Mouse (Mus musculus) neural tube, embryonic 14.5 days (tissue): ENCODE results near the gene Diaph3. TPM values are rescaled to one million over a fixed set of nuclear protein-coding genes. Genes with fewer than 3 reads are reported as not detected.
A peak's percentile ranks its signal among the peaks of the same experiment; 100 is the strongest.

Source experiments
- ATAC-seq: fragments of 200-750 bp; cut with Nextera tagmentation; 2 replicates; pipeline ENCODE4 v1.8.0; 2017; ENCODE audit warnings: low read depth, mild to moderate bottlenecking, moderate TSS enrichment, moderate library complexity
- H3K27ac ChIP-seq: fragments of 300-500 bp; sonication (generic); 2 replicates; pipeline ENCODE4 v1.5.1; 2014; ENCODE audit warnings: low read depth, mild to moderate bottlenecking, control low read depth, low read length, moderate library complexity, mixed read lengths
- H3K27me3 ChIP-seq: fragments of 300-500 bp; sonication (generic); 2 replicates; pipeline ENCODE4 v1.6.1; 2014; ENCODE audit warnings: low read length; ENCODE audit not compliant: control insufficient read depth, insufficient read depth
- H3K36me3 ChIP-seq: fragments of 300-500 bp; sonication (generic); 2 replicates; pipeline ENCODE4 v1.6.1; 2014; ENCODE audit warnings: low read length, mixed read lengths; ENCODE audit not compliant: control insufficient read depth, insufficient read depth
- H3K4me1 ChIP-seq: fragments of 300-500 bp; sonication (generic); 2 replicates; pipeline ENCODE4 v1.6.1; 2014; ENCODE audit warnings: low read length; ENCODE audit not compliant: control insufficient read depth, insufficient read depth
- H3K4me2 ChIP-seq: fragments of 300-500 bp; sonication (generic); 2 replicates; pipeline ENCODE4 v1.6.1; 2014; ENCODE audit warnings: mild to moderate bottlenecking, low read depth, low read length, control low read depth
- H3K4me3 ChIP-seq: fragments of 300-500 bp; sonication (generic); 2 replicates; pipeline ENCODE4 v1.5.1; 2014; ENCODE audit warnings: low read depth, low read length, control low read depth, mixed read lengths
- H3K9ac ChIP-seq: fragments of 300-500 bp; sonication (generic); replicated peaks from 2 replicates; pipeline ENCODE4 v1.6.1; 2014; ENCODE audit warnings: low read depth, mild to moderate bottlenecking, control low read depth, low read length, mixed read lengths
- H3K9me3 ChIP-seq: fragments of 300-500 bp; sonication (generic); 2 replicates; pipeline ENCODE4 v1.6.1; 2016; ENCODE audit warnings: low read length; ENCODE audit not compliant: control insufficient read depth
- WGBS: fragments of 180-500 bp; shearing (Covaris S2); extraction: QIAGEN DNeasy Blood & Tissue Kit; methylation state at CpG from one replicate; pipeline ENCODE4 v1.1.7; 2014; 5-methylcytosine and 5-hydroxymethylcytosine counted together
- polyA plus RNA-seq: library from polyadenylated mRNA; unstranded; fragments of >200 nt; fragmentation: Nextera tagmentation; extraction: Ambion mirVana; gene quantifications from 2 replicates; pipeline ENCODE4 v1.2.1, GENCODE M21; 2014

Gene Diaph3
- polyA plus RNA-seq, 1 experiment from 2014 or later = 2.2 TPM

DNA sequence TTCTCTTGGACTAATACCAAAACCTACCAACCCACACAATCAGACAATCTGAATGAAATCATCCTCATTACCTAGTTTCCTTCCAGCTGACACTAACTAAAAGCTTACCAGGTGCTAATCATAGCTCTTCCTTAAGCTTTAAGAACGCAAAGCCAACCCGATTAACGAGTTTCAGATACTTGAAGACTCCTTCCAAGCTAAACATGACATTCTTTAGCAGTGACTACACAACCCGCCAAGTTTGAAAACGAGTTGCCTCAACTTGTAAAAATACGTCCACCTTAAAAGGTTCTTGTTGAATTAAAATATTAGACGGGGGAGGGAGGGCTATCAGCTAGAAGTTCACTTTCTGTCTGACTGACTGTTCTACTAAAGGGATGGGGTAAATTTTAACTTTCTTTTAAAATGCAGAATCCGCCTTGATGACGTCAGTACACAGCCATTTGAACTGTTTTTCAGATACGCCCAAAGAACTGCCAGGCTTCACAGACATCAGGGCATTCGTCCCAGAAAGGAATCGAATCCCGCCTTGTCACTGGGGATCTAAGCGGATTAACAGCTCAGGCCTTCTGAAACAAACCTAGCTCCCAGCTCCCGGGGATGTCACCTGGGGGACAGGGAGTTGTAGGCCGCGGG, 590 bp downstream of the Diaph3 start:
- no peaks in the 10 kb centered on the region for H3K27me3 ChIP-seq

DNA sequence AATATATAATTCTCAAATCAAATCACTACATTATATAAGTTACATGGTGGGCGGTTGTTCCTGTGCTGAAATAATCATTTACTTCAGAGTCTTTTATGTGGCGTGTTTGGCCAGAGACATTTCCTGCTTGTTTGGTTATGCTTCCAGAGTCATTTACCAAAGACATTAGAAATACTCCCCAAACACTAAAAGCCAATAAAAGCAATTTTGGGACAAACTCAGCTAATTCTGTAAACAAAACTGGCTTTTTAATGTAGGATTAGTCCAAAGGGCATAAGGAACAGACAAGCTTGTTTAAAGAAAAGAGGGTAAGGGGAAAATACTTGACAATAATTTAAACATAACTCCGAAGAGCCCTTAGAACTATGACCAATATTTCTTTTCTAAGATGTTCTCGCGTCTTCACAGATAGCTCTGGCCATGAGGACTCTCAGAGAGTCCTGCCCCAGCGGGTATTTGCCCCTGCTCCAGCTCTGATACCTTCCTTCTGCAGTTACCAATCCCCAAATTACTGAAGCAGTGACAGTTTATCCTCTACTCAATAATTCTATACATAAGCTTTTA, 14.9 kb downstream of the Diaph3 start:
- no peaks in the 10 kb centered on the region for H3K27me3 ChIP-seq
- H3K4me2 ChIP-seq = no peak overlapping the region
- ATAC-seq = no peak
- no peaks in the 10 kb centered on the region for H3K36me3 ChIP-seq
- 88% methylated on average over 6 of the region's 6 CpGs for WGBS
- no peak overlapping the region for H3K4me3 ChIP-seq
- H3K9ac ChIP-seq = no peak overlapping the region
- H3K27ac ChIP-seq = no peak overlapping the region
- no peaks in the 10 kb centered on the region for H3K9me3 ChIP-seq
- no peaks in the 10 kb centered on the region for H3K4me1 ChIP-seq

More for the DNA sequence above, 590 bp downstream of the Diaph3 start:
- WGBS = 5% methylated on average over 17 of the region's 17 CpGs
- H3K9ac ChIP-seq = 0 out of 2 replicates have a peak overlapping the region, but pooled peaks have one; percentile 4
- H3K9me3 ChIP-seq = no peaks in the 10 kb centered on the region
- H3K4me3 ChIP-seq = peak overlapping the region; percentile 51
- H3K36me3 ChIP-seq = no peaks in the 10 kb centered on the region
- H3K4me1 ChIP-seq = no peaks in the 10 kb centered on the region
- ATAC-seq = no peak
- no peak overlapping the region for H3K27ac ChIP-seq
- peak overlapping the region; percentile 77 for H3K4me2 ChIP-seq

DNA sequence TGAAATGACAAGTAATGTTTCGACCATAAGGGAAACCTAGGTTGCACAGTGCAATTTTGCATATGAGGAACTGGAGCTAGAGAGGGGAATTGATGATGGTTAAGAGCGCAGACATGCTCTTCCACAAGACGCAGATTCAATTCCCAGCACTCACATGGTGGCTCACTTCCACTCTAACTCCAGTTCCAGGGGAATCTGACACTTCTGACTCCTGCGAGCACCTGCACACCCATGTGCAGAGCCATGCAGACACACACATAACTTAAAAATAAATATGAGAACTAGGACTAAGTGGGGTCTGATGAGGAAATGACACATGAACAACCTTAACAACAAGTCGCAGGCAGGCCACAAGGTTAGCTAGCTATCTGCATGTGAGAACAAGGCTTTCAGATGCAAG, 15.5 kb downstream of the Diaph3 start:
- no peak for ATAC-seq
- no peak overlapping the region for H3K9ac ChIP-seq
- no peak overlapping the region for H3K27ac ChIP-seq
- no peaks in the 10 kb centered on the region for H3K27me3 ChIP-seq
- no peaks in the 10 kb centered on the region for H3K36me3 ChIP-seq
- no peaks in the 10 kb centered on the region for H3K4me1 ChIP-seq
- no peak overlapping the region for H3K4me2 ChIP-seq
- 87% methylated on average over 5 of the region's 5 CpGs for WGBS
- no peaks in the 10 kb centered on the region for H3K9me3 ChIP-seq
- H3K4me3 ChIP-seq = no peak overlapping the region

DNA sequence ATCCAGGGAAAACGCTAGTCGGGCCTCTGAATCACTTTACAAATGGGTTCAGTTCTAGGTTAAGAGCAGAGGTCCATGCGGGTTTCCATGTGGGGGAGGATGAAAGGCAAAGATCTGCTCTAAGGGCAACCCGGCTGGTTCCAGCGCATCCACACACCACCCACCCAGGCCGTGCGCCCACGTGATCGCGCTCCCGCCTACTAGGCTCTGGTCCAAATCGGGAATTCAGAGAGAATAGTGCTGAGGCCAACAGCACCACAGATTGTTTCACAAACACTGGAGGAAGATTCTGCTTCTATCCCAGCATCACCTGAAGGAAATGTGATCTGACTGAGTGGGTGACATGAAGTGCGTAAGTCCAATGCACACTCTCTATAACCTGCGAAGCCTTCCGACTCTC, 17.9 kb downstream of the Diaph3 start:
- no peaks in the 10 kb centered on the region for H3K36me3 ChIP-seq
- no peak overlapping the region for H3K4me2 ChIP-seq
- H3K27me3 ChIP-seq = no peaks in the 10 kb centered on the region
- no peaks in the 10 kb centered on the region for H3K4me1 ChIP-seq
- no peaks in the 10 kb centered on the region for H3K9me3 ChIP-seq
- no peak overlapping the region for H3K9ac ChIP-seq
- no peak overlapping the region for H3K4me3 ChIP-seq
- WGBS = 95% methylated on average over 15 of the region's 15 CpGs
- ATAC-seq = no peak
- H3K27ac ChIP-seq = no peak overlapping the region

- no peak overlapping the region for H3K4me3 ChIP-seq
- no peaks in the 10 kb centered on the region for H3K9me3 ChIP-seq
- no peaks in the 10 kb centered on the region for H3K4me1 ChIP-seq
- H3K9ac ChIP-seq = no peak overlapping the region
- no peaks in the 10 kb centered on the region for H3K36me3 ChIP-seq
- WGBS = 75% methylated on average over 6 of the region's 6 CpGs
- H3K27me3 ChIP-seq = no peaks in the 10 kb centered on the region
- H3K4me2 ChIP-seq = no peak overlapping the region
- no peak overlapping the region for H3K27ac ChIP-seq
- no peak for ATAC-seq
Measured at GRCm38 (mm10) chr14:87121868-87122267, 19.2 kb downstream of the Diaph3 start.

- no peaks in the 10 kb centered on the region for H3K4me1 ChIP-seq
- no peak for ATAC-seq
- no peak overlapping the region for H3K4me2 ChIP-seq
- no peaks in the 10 kb centered on the region for H3K36me3 ChIP-seq
- H3K9me3 ChIP-seq = no peaks in the 10 kb centered on the region
- WGBS = 25% methylated on average over 2 of the region's 2 CpGs
- H3K27ac ChIP-seq = no peak overlapping the region
- H3K27me3 ChIP-seq = no peaks in the 10 kb centered on the region
- H3K4me3 ChIP-seq = no peak overlapping the region
- no peak overlapping the region for H3K9ac ChIP-seq
Measured at GRCm38 (mm10) chr14:87110634-87111033, 30.4 kb downstream of the Diaph3 start.

DNA sequence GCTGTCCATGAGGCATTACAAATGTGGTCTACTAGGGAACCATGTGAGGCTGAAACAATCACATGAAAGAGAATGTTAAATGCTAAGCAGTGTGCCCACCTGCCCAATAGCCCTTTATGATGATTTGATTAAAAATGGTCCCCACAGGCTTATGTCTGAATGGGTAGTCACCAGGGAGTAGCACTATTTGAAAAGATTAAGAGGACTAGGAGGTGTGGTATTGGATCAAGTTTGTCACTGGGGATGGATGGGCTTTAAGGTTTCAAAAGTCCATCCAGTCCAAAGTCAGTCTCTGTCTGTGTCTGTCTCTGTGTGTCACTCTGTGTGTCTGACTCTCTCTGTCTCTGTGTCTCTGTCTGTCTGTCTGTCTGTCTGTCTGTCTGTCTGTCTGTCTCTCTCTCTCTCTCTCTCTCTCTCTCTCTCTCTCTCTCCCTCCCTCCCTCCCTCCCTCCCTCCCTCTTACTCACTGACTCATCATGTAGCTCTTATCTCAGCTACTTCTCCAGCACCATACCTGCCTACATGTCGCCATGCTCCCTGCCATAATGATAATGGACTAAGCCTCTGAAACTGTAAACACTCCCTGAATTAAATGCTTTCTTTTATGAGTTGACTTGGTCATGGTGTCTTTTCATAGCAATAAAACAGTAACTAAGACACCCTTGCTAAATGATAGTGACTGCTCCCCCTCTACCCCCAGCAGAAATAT, 41.5 kb downstream of the Diaph3 start:
- Histone ChIP-seq H3K9me3 (no peaks in the 10 kb centered on the region), H3K36me3 (no peaks in the 10 kb centered on the region), H3K4me1 (no peaks in the 10 kb centered on the region), H3K9ac (no peak overlapping the region), H3K27ac (no peak overlapping the region), H3K27me3 (no peaks in the 10 kb centered on the region), H3K4me2 (no peak overlapping the region), H3K4me3 (no peak overlapping the region)
- 94% methylated on average over 1 of the region's 1 CpGs for WGBS
- no peak for ATAC-seq

- Histone ChIP-seq H3K36me3 (no peaks in the 10 kb centered on the region), H3K9me3 (no peaks in the 10 kb centered on the region), H3K4me1 (no peaks in the 10 kb centered on the region), H3K4me2 (no peak overlapping the region), H3K27me3 (no peaks in the 10 kb centered on the region), H3K27ac (no peak overlapping the region), H3K4me3 (no peak overlapping the region), H3K9ac (no peak overlapping the region)
- WGBS = 61% methylated on average over 2 of the region's 2 CpGs
- ATAC-seq = no peak
Measured at GRCm38 (mm10) chr14:87098093-87098492, 42.9 kb downstream of the Diaph3 start.

DNA sequence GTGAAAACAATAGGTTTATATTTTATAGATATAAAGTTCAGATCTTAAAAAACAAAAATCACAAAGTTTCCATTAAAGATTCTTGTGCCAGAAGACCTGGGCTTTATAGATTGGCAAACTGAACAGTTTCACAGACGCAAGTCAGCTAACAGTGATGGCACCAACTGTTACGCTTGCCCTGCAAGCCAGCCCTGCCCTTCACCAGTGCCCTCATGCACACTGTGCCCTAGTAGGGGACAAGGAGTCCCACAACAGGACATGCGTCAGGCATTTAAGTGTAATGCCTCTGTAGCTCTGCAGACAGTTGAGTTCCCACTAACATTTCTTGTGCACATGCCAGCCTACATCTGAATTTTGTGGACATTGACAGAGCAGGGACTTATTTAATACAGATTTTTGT, 49.5 kb downstream of the Diaph3 start:
- H3K27me3 ChIP-seq = no peaks in the 10 kb centered on the region
- H3K4me3 ChIP-seq = no peak overlapping the region
- no peak overlapping the region for H3K4me2 ChIP-seq
- H3K4me1 ChIP-seq = no peaks in the 10 kb centered on the region
- no peak overlapping the region for H3K9ac ChIP-seq
- no peak overlapping the region for H3K27ac ChIP-seq
- no peaks in the 10 kb centered on the region for H3K36me3 ChIP-seq
- H3K9me3 ChIP-seq = no peaks in the 10 kb centered on the region
- ATAC-seq = no peak
- 95% methylated on average over 3 of the region's 3 CpGs for WGBS
